Mouse (Mus musculus) embryonic facial prominence, embryonic 14.5 days (tissue): ENCODE results near the gene 1700025G04Rik. TPM values are rescaled to one million over a fixed set of nuclear protein-coding genes. Genes with fewer than 3 reads are reported as not detected.

Source experiments
- ATAC-seq: fragments of 200-750 bp; cut with Nextera tagmentation; 2 replicates; pipeline ENCODE4 v1.8.0; 2017; ENCODE audit warnings: low read depth, moderate number of reproducible peaks, moderate TSS enrichment
- DNase-seq: peaks from one replicate; pipeline ENCODE4 v3.0.0-alpha.2; 2015; ENCODE audit warnings: low spot score
- H3K27ac ChIP-seq: fragments of 300-500 bp; sonication (generic); replicated peaks from 2 replicates; pipeline ENCODE4 v1.5.1; 2014; ENCODE audit warnings: low read depth, mild to moderate bottlenecking, low read length, moderate library complexity
- H3K27me3 ChIP-seq: fragments of 300-500 bp; sonication (generic); replicated peaks from 2 replicates; pipeline ENCODE4 v1.6.1; 2014; ENCODE audit warnings: low read length; ENCODE audit not compliant: control insufficient read depth, insufficient read depth
- H3K36me3 ChIP-seq: fragments of 300-500 bp; sonication (generic); 2 replicates; pipeline ENCODE4 v1.6.1; 2014; ENCODE audit warnings: low read length, mixed read lengths; ENCODE audit not compliant: control insufficient read depth, insufficient read depth
- H3K4me1 ChIP-seq: fragments of 300-500 bp; sonication (generic); 2 replicates; pipeline ENCODE4 v1.6.1; 2014; ENCODE audit warnings: antibody characterized with exemption, low read length; ENCODE audit not compliant: control insufficient read depth, insufficient read depth
- H3K4me2 ChIP-seq: fragments of 300-500 bp; sonication (generic); 2 replicates; pipeline ENCODE4 v1.6.1; 2014; ENCODE audit warnings: low read depth, mild to moderate bottlenecking, low read length, moderate library complexity, mixed read lengths
- H3K4me3 ChIP-seq: fragments of 300-500 bp; sonication (generic); 2 replicates; pipeline ENCODE4 v1.5.1; 2014; ENCODE audit warnings: low read depth, mild to moderate bottlenecking, low read length
- H3K9ac ChIP-seq: fragments of 300-500 bp; sonication (generic); 2 replicates; pipeline ENCODE4 v1.6.1; 2014; ENCODE audit warnings: low read depth, mild to moderate bottlenecking, low read length, moderate library complexity, mixed read lengths
- H3K9me3 ChIP-seq: fragments of 300-500 bp; sonication (generic); 2 replicates; pipeline ENCODE4 v1.6.1; 2016; ENCODE audit warnings: low read length; ENCODE audit not compliant: control insufficient read depth
- WGBS: fragments of 180-500 bp; shearing (Covaris S2); extraction: QIAGEN DNeasy Blood & Tissue Kit; methylation state at CpG from one replicate; pipeline ENCODE4 v1.1.7; 2014; 5-methylcytosine and 5-hydroxymethylcytosine counted together
- polyA plus RNA-seq: library from polyadenylated mRNA; unstranded; fragments of >200 nt; fragmentation: Nextera tagmentation; extraction: Ambion mirVana; gene quantifications from 2 replicates; pipeline ENCODE4 v1.2.1, GENCODE M21; 2014

Gene 1700025G04Rik
- polyA plus RNA-seq, 1 experiment from 2014 or later: 35.5 TPM

GRCm38 (mm10) chr1:152008473-152008991, 81.4 kb downstream of the 1700025G04Rik start:
- H3K36me3 ChIP-seq: 0 out of 2 replicates have a peak, but pooled peaks cover 16% of the 10 kb centered on the region
- 48% methylated on average over 8 of the region's 8 CpGs for WGBS
- no peaks in the 10 kb centered on the region for H3K27me3 ChIP-seq
- peak; percentile 26 for DNase-seq
- no peak overlapping the region for H3K27ac ChIP-seq
- peaks cover 10% of the 10 kb centered on the region; the same call in 1 of the 2 replicates for H3K4me1 ChIP-seq
- ATAC-seq: no peak
- H3K9me3 ChIP-seq: no peaks in the 10 kb centered on the region
- no peak overlapping the region for H3K4me3 ChIP-seq
- no peak overlapping the region for H3K9ac ChIP-seq
- no peak overlapping the region for H3K4me2 ChIP-seq

- 90% methylated on average over 6 of the region's 6 CpGs for WGBS
These were observed 83.4 kb downstream of the 1700025G04Rik start for GRCm38 (mm10) chr1:152006529-152006928.

DNA sequence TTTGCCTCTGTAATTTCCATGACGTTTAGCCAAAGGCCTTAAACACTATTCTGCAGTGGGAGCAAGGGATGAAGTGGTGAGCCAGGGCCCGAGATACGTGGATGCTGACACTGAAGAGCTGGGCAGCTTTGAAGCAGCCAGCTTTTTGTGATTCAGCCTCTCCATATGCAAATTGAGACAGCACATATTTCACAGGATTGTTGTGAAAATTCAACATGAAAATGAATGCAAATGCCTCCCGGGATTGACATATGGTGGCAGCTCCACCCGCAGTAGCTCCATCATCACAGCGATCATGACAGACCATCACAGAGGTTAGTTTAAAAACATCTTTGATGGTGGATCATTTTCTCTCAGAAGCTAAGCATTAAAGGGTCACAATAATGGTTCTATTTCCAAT, 85.4 kb downstream of the 1700025G04Rik start:
- no peak for ATAC-seq
- Histone ChIP-seq H3K4me3 (no peak overlapping the region), H3K9me3 (no peaks in the 10 kb centered on the region), H3K27me3 (no peaks in the 10 kb centered on the region), H3K4me2 (no peak overlapping the region), H3K9ac (no peak overlapping the region), H3K27ac (no peak overlapping the region), H3K4me1 (peaks cover 8% of the 10 kb centered on the region), H3K36me3 (0 out of 2 replicates have a peak, but pooled peaks cover 18% of the 10 kb centered on the region)
- 86% methylated on average over 6 of the region's 6 CpGs for WGBS
- DNase-seq: no peak

More at GRCm38 (mm10) chr1:152006529-152006928, 83.4 kb downstream of the 1700025G04Rik start:
- Histone ChIP-seq H3K4me3 (no peak overlapping the region), H3K27me3 (no peaks in the 10 kb centered on the region), H3K4me1 (peaks cover 10% of the 10 kb centered on the region; the same call in 1 of the 2 replicates), H3K9ac (no peak overlapping the region), H3K27ac (no peak overlapping the region), H3K36me3 (0 out of 2 replicates have a peak, but pooled peaks cover 16% of the 10 kb centered on the region), H3K4me2 (no peak overlapping the region), H3K9me3 (no peaks in the 10 kb centered on the region)
- DNase-seq (no peak), ATAC-seq (no peak)

DNA sequence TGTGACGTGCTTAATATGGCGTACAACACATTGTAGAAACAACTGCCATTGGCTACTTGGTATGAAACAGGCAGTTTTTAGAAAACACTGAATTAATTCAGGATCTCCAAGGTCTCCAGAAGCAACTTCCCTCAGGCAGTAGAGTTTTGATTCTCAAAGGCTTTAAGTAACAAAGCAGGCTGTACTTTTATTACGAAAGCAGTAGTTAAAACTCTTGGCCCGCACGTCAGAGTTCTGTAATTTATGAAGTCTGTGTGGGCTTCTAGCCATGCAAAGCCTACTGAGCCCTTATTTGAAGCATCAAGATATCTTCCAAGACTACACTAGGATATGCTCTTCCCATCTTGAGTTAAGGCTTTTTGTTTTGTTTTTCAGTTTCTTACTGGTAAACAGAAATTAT, 89.5 kb downstream of the 1700025G04Rik start:
- no peak for DNase-seq
- WGBS: 70% methylated on average over 5 of the region's 5 CpGs

DNA sequence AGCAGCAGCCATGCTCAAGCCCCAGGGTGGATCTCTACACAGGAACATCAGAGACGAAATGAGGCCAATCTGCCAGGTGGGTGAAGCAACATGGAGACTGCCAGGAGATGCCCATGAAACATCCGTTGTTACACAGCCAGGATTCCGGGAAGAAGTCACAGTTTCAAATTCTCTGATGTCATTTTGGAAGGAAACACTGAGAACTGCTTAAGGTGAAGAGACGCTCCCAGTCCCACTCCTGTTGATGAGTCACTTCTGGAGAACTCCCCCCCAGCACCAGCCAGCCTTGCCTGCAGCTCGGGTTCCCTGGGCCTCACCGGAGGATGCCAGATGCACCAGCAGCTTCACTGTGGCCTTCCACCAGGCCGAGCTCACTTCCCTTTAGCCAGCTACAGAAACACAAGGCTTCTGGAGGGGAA, 90.5 kb downstream of the 1700025G04Rik start:
- H3K27me3 ChIP-seq: no peaks in the 10 kb centered on the region
- 0 out of 2 replicates have a peak overlapping the region, but pooled peaks have one; percentile 28 for H3K27ac ChIP-seq
- 0 out of 2 replicates have a peak, but pooled peaks have one; percentile 41 for ATAC-seq
- peaks cover 31% of the 10 kb centered on the region for H3K4me1 ChIP-seq
- peak; percentile 40 for DNase-seq
- no peak overlapping the region for H3K4me3 ChIP-seq
- H3K36me3 ChIP-seq: 0 out of 2 replicates have a peak, but pooled peaks cover 7% of the 10 kb centered on the region
- H3K9ac ChIP-seq: no peak overlapping the region
- H3K4me2 ChIP-seq: no peak overlapping the region
- H3K9me3 ChIP-seq: no peaks in the 10 kb centered on the region
- 40% methylated on average over 7 of the region's 7 CpGs for WGBS

More for the DNA sequence above, 89.5 kb downstream of the 1700025G04Rik start:
- peaks cover 28% of the 10 kb centered on the region for H3K4me1 ChIP-seq
- H3K27me3 ChIP-seq: no peaks in the 10 kb centered on the region
- ATAC-seq: no peak
- H3K27ac ChIP-seq: no peak overlapping the region
- no peak overlapping the region for H3K9ac ChIP-seq
- no peak overlapping the region for H3K4me2 ChIP-seq
- H3K9me3 ChIP-seq: no peaks in the 10 kb centered on the region
- H3K4me3 ChIP-seq: no peak overlapping the region
- 0 out of 2 replicates have a peak, but pooled peaks cover 17% of the 10 kb centered on the region for H3K36me3 ChIP-seq

- 72% methylated on average over 8 of the region's 8 CpGs for WGBS
- no peak overlapping the region for H3K4me2 ChIP-seq
- ATAC-seq (no peak), DNase-seq (peak; percentile 24)
- peaks cover 36% of the 10 kb centered on the region for H3K4me1 ChIP-seq
- 0 out of 2 replicates have a peak, but pooled peaks cover 6% of the 10 kb centered on the region for H3K36me3 ChIP-seq
- H3K27ac ChIP-seq: no peak overlapping the region
- H3K9ac ChIP-seq: no peak overlapping the region
- no peaks in the 10 kb centered on the region for H3K9me3 ChIP-seq
- no peaks in the 10 kb centered on the region for H3K27me3 ChIP-seq
- no peak overlapping the region for H3K4me3 ChIP-seq
These were observed 91.2 kb downstream of the 1700025G04Rik start for GRCm38 (mm10) chr1:151998721-151999206.

DNA sequence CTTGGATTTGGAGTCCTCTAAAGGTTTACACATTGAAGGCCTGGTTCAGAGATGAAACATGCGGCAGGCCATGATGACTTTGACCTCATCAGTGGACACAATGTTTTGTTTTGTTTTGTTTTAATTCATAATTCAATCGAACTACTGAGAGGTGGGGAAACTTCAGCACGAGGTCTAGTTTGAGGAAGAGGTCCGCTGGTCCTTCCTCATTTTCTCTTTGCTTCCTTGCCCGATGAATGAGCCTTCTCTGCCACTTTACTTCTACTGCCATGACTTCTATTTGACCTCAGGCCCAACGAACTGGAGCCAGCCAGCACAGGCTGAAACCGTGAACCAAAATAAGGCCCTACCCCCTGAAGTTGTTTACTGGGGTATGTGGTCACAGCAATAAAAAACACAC, 92.3 kb downstream of the 1700025G04Rik start:
- no peak overlapping the region for H3K4me2 ChIP-seq
- ATAC-seq (no peak), DNase-seq (no peak)
- 87% methylated on average over 7 of the region's 7 CpGs for WGBS
- no peak overlapping the region for H3K9ac ChIP-seq
- peaks cover 36% of the 10 kb centered on the region for H3K4me1 ChIP-seq
- no peaks in the 10 kb centered on the region for H3K9me3 ChIP-seq
- H3K27ac ChIP-seq: no peak overlapping the region
- H3K27me3 ChIP-seq: no peaks in the 10 kb centered on the region
- 0 out of 2 replicates have a peak, but pooled peaks cover 6% of the 10 kb centered on the region for H3K36me3 ChIP-seq
- H3K4me3 ChIP-seq: no peak overlapping the region

GRCm38 (mm10) chr1:151995948-151996697, 93.8 kb downstream of the 1700025G04Rik start:
- H3K4me1 ChIP-seq: peaks cover 36% of the 10 kb centered on the region
- DNase-seq (peak; percentile 81), ATAC-seq (peak; percentile 70)
- 0 out of 2 replicates have a peak, but pooled peaks cover 3% of the 10 kb centered on the region for H3K9me3 ChIP-seq
- no peak overlapping the region; the same call in 1 of the 2 replicates for H3K27ac ChIP-seq
- H3K4me3 ChIP-seq: no peak overlapping the region
- no peak overlapping the region for H3K9ac ChIP-seq
- H3K4me2 ChIP-seq: peak overlapping the region; percentile 23; the same call in 1 of the 2 replicates
- H3K36me3 ChIP-seq: peaks cover 9% of the 10 kb centered on the region; the same call in 1 of the 2 replicates
- no peaks in the 10 kb centered on the region for H3K27me3 ChIP-seq
- 35% methylated on average over 10 of the region's 10 CpGs for WGBS
